Mouse (Mus musculus): ENCODE data around the gene Adam26a.
"Not testable (repeated sequence)": the region's sequence is repeated elsewhere in the genome, so short reads cannot be mapped to it uniquely, and the experiment has no call there.

The Adam26a gene

GRCm38 (mm10) chr8:43576607-43577006, at the start of gene Adam26a:
Gene Adam26a (minus strand): TSS chr8:43576707.
- not testable (repeated sequence) for DNase-seq (ENCODE audit: low spot score)

- no peak for DNase-seq (ENCODE audit: low spot score)
Measured at GRCm38 (mm10) chr8:43616046-43616445, 39.5 kb upstream of the Adam26a start.

GRCm38 (mm10) chr8:43603657-43604056, 27.1 kb upstream of the Adam26a start:
- DNase-seq (ENCODE audit: low spot score), result not testable (repeated sequence)

DNA sequence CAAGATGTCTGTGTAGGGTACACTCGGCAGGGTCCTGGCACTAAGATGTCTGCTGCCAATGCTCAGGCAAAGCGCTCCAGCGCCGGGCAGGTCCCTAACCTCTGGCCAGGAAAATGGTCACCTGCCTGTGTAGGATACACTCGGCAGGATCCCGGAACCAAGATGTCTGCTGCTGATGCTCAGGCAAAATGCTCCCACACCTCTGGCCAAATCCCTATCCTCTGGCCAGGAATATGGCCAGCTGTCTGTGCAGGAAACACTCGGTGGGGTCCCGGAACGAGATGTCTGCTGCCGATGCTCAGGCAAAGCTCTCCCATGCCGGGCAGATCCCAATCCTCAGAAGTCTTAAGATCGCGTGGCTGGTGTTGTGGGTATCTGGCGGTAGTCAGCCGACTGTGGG, 26.7 kb upstream of the Adam26a start:
- DNase-seq (ENCODE audit: low spot score), result not testable (repeated sequence)

DNA sequence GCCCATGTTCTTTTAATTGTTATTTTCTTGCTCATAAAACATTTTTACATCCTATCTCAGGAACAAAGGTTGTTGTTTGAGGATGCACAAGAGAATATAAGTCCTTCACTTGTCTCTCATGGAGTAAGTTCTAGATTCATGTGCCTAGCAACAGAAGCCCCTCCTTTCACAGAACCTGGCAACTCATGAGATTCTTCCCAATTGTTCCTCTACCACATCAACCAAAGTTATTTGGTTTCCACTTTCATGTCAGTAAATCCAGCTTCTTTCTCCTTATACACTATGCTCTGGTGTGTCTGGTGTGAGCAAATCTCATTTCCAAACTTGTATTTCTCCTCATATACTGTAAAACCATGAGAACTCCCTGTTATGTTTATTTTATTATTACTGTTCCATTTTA, 48.5 kb downstream of the Adam26a start, which contains the start of gene Adam26b:
Adam26b (minus strand) TSS at position 101 of the 400 bp plus-strand sequence.
- not testable (repeated sequence) for DNase-seq (ENCODE audit: low spot score)

All from spleen, adult 12 weeks (tissue).